Mouse (Mus musculus) 3134 (cell line): ENCODE measurements around the gene Eppin.

ENCODE experiments used
- DNase-seq: peaks from one replicate; pipeline ENCODE4 v3.0.0-alpha.2; 2011; ENCODE audit warnings: low spot score; ENCODE audit not compliant: insufficient read length; ENCODE audit errors: extremely low read depth

Gene Eppin

GRCm38 (mm10) chr2:164562391-164563188 lies 30.8 kb downstream of the Eppin start, which contains the start of gene Wfdc2:
TSS of gene Wfdc2 (plus strand) at chr2:164562413.
- no peak for DNase-seq

DNA sequence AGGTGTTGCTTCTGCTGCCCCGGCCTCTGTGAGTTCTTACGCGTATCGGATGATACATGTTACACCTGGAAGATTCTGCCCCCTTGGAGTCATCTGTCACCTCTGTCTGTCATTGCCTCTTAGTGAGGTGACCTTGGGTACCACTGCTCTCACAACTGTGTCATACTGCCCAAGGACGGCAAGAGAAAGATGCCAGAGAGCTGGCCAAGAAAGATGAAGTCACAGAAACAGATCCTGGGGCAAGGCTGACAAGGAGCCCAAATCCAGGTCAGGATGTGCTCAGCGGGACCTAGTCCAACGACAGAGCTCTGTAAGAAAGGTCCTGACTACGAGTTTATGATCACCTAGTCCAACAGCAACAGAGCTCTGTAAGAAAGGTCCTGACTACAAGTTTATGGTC lies 33.3 kb downstream of the Eppin start:
- DNase-seq = no peak

DNA sequence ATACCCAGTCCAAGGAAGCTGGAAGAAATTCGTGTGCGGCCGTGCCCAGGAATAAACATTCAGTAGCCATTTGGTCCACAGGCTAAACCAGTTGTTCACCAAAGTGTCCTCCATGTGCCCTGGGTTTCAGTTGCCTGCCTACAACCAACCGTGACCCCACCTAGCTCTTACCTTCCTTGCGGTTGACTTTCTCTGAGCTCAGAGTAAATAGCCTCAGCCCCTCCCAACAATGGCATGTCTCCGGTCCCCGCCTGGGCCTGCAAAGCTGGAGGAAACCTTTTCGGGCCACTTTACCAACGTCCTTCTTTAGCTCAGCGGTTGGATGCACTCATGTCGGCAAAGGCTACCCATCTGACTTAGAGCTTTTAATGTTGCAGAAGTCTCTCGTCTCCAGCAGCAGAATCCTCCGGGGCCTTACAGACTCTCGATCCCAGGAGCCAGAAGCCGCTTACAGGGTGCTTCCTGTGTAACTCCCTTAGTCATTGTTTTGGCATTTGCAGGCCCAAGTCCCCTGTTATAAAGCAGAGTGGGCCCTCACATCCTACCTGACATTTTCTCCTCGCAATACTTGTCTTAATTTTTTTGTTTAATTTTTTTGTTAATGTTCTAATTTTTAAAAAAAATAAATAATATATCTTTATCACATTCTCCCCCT lies 34.3 kb downstream of the Eppin start:
- DNase-seq = peak; percentile 39

DNA sequence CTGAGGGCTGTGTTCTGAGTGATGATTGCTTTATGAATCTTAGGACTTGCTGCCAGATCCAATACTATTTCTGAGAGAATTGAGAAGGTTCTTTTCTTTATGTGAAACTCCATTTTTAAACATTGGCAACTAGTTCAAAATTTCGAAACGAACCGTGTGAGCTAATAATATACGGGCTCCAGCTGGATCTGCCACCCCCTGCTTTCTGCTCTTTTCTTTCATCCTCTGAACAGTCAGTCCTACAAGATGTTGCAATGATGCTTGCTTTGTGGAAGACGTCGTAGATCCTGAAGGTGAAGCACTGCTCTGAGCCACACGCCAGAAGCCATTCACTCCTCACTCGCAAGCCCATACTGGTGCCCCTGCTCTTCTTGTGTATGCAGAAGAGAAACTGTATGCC lies 35.0 kb downstream of the Eppin start:
- no peak for DNase-seq

GRCm38 (mm10) chr2:164551502-164551901 lies 41.9 kb downstream of the Eppin start:
- DNase-seq = no peak

- no peak for DNase-seq
Measured at GRCm38 (mm10) chr2:164550895-164551269, 42.5 kb downstream of the Eppin start.

DNA sequence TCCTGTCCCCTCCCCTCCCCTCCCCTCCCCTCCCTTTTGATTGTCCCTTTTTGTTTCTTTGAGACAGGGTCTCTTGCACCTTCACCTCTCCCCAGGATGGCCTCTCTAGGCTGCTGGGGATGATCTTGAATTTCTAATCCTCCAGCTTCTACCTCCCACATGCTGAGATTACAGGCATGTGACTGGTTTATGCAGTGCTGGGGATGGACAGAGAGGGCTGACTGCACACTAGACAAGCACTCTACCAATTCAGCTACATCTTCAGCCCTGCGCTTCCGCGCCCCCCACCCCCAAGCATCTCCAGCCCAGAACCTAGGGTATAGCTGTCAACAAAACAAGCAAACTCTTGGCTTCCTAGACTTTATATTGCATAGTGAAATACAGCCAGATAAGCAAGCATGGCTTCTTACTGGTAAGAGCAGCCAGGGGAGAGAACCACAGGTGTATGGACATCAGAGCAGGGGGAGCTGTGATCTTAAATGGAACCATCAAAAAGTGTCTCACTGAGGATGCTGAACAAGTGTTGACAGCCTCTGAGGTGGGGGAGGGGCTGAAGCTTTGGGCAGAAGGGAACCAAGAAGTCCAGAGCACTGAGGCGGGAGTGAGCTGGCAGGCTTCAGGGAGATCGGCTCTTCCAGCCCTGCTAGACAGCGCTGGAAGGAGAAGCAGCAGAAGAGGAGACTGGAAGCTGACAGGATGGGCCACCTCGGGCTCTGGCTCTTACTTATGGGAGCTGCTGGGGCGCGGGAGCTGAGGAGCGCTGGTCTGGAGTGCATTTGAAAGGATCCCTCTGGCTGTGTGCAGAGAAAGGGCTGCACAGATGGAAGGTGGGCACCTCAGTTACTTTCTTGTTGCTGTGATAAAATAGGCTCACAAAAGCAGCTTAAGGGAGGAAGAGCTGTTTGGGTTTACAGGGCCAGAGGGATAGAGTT lies 43.2 kb downstream of the Eppin start:
- DNase-seq = no peak

- DNase-seq = peak; percentile 62
Measured at GRCm38 (mm10) chr2:164549338-164549737, 44.1 kb downstream of the Eppin start.

GRCm38 (mm10) chr2:164544454-164545097 lies 48.8 kb downstream of the Eppin start:
- DNase-seq = no peak

GRCm38 (mm10) chr2:164543745-164544144 lies 49.6 kb downstream of the Eppin start:
- no peak for DNase-seq

- no peak for DNase-seq
Measured at GRCm38 (mm10) chr2:164542598-164542997, 50.8 kb downstream of the Eppin start.

DNA sequence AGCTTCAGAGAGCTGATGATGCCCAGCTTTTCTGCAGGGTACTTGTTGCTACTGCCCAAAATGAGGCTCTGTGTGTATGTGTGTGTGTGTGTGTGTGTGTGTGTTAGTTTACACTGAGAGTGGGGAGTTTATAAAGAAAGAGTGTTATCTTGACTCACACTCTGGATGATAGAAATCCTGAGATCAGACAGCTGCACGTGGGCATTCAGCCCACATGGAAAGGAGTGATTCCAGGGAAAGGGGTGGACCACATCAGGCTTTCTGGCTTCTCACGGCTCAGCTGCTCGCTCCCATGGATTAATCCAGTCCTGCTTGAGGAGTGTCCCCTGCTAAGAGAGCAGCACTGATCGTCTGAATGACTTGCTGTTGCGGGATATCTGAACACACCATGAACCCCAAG lies 51.3 kb downstream of the Eppin start:
- no peak for DNase-seq

DNA sequence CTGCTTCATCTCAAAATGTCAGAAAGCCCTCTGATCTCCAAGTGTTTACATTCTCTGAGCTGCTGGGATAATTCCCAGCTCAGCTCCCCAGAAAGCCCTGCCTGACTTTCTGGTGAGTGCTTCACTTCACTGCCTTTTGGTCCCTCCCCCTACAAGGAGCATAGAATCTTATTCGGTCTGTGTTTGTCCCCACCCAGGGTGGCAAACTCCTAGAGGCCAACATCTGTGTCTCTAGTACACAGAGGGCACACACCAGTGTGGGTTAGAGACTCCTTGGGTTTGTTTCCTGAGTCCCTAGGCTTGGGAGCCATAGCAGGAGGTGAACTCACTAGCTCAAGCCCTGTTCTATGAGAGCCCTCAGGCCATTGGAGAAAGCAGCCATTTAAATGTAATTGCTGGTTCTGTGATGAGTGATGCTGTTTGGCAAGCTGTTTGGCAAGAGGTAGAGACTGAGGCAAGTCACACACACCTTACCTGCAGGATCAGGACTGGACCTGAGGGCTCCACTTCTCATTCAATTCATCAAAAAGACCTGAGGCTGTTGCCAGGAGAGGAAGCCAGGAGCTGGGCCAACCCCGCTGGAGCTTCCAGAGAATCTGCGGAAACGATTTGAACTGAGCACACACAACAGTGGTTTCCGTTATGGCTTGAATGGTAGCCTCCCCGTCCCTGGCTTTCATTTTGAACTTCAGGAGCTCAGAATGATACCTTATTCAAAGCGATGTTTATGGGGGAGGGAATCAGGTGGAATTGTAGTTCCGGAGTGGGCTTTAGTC lies 52.6 kb downstream of the Eppin start:
- DNase-seq = no peak
